Mouse (Mus musculus) lung, embryonic 15.5 days (tissue): ENCODE data around the gene Sertad4. TPM values are rescaled to one million over a fixed set of nuclear protein-coding genes. Genes with fewer than 3 reads are reported as not detected.
A peak's percentile ranks its signal among the peaks of the same experiment; 100 is the strongest.

ENCODE experiments used
- ATAC-seq: fragments of 200-750 bp; cut with Nextera tagmentation; 2 replicates; pipeline ENCODE4 v1.8.0; 2017; ENCODE audit warnings: moderate number of reproducible peaks, borderline replicate concordance; ENCODE audit not compliant: low FRiP score, low TSS enrichment; ENCODE audit errors: extremely low read depth
- H3K27ac ChIP-seq: fragments of 300-500 bp; sonication (generic); 2 replicates; pipeline ENCODE4 v1.5.1; 2015; ENCODE audit warnings: moderate library complexity, mild to moderate bottlenecking, inconsistent platforms
- H3K27me3 ChIP-seq: fragments of 300-500 bp; sonication (generic); 2 replicates; pipeline ENCODE4 v1.6.1; 2015; ENCODE audit warnings: inconsistent platforms
- H3K36me3 ChIP-seq: fragments of 300-500 bp; sonication (generic); 2 replicates; pipeline ENCODE4 v1.6.1; 2015; ENCODE audit warnings: inconsistent platforms
- H3K4me1 ChIP-seq: fragments of 300-500 bp; sonication (generic); 2 replicates; pipeline ENCODE4 v1.6.1; 2015; ENCODE audit warnings: inconsistent platforms
- H3K4me2 ChIP-seq: fragments of 300-500 bp; sonication (generic); 2 replicates; pipeline ENCODE4 v1.6.1; 2015; ENCODE audit warnings: inconsistent platforms, mild to moderate bottlenecking, moderate library complexity
- H3K4me3 ChIP-seq: fragments of 300-500 bp; sonication (generic); 2 replicates; pipeline ENCODE4 v1.5.1; 2015; ENCODE audit warnings: mild to moderate bottlenecking, inconsistent platforms
- H3K9ac ChIP-seq: fragments of 300-500 bp; sonication (generic); 2 replicates; pipeline ENCODE4 v1.6.1; 2015; ENCODE audit warnings: inconsistent platforms
- H3K9me3 ChIP-seq: fragments of 300-500 bp; sonication (generic); 2 replicates; pipeline ENCODE4 v1.6.1; 2016; ENCODE audit warnings: inconsistent platforms
- WGBS: fragments of 180-500 bp; shearing (Covaris S2); methylation state at CpG from one replicate; pipeline ENCODE4 v1.1.7; 2015; 5-methylcytosine and 5-hydroxymethylcytosine counted together
- polyA plus RNA-seq: library from polyadenylated mRNA; unstranded; fragments of >200 nt; fragmentation: Nextera tagmentation; extraction: Ambion mirVana; gene quantifications from 2 replicates; pipeline ENCODE4 v1.2.1, GENCODE M21; 2015

Gene Sertad4
- polyA plus RNA-seq, 1 experiment from 2014 or later: 18.9 TPM

- Histone ChIP-seq H3K36me3 (no peaks in the 10 kb centered on the region), H3K27ac (no peak overlapping the region), H3K9ac (no peak overlapping the region), H3K4me2 (no peak overlapping the region), H3K4me1 (no peaks in the 10 kb centered on the region), H3K27me3 (no peaks in the 10 kb centered on the region), H3K9me3 (no peaks in the 10 kb centered on the region), H3K4me3 (no peak overlapping the region)
- WGBS: 68% methylated on average over 3 of the region's 3 CpGs
- ATAC-seq: no peak
These were observed 8.9 kb upstream of the Sertad4 start for GRCm38 (mm10) chr1:192864440-192864839.

GRCm38 (mm10) chr1:192861305-192861960 is 5.9 kb upstream of the Sertad4 start:
- Histone ChIP-seq H3K4me3 (no peak overlapping the region), H3K27me3 (0 out of 2 replicates have a peak, but pooled peaks cover 7% of the 10 kb centered on the region), H3K4me2 (no peak overlapping the region), H3K4me1 (0 out of 2 replicates have a peak, but pooled peaks cover 2% of the 10 kb centered on the region), H3K27ac (no peak overlapping the region), H3K9ac (no peak overlapping the region), H3K9me3 (no peaks in the 10 kb centered on the region), H3K36me3 (no peaks in the 10 kb centered on the region)
- ATAC-seq: no peak
- WGBS: 76% methylated on average over 5 of the region's 5 CpGs

GRCm38 (mm10) chr1:192860273-192860672 is 4.7 kb upstream of the Sertad4 start:
- no peak overlapping the region for H3K9ac ChIP-seq
- ATAC-seq: no peak
- WGBS: 58% methylated on average over 6 of the region's 6 CpGs

GRCm38 (mm10) chr1:192857582-192857981 is 2.0 kb upstream of the Sertad4 start:
- WGBS: 82% methylated on average over 5 of the region's 5 CpGs
- peaks cover 14% of the 10 kb centered on the region for H3K27me3 ChIP-seq
- no peak overlapping the region for H3K4me3 ChIP-seq

More at GRCm38 (mm10) chr1:192860273-192860672, 4.7 kb upstream of the Sertad4 start:
- Histone ChIP-seq H3K27ac (no peak overlapping the region), H3K4me2 (no peak overlapping the region), H3K9me3 (no peaks in the 10 kb centered on the region), H3K4me3 (no peak overlapping the region), H3K4me1 (peaks cover 8% of the 10 kb centered on the region; the same call in 1 of the 2 replicates), H3K36me3 (no peaks in the 10 kb centered on the region), H3K27me3 (peaks cover 7% of the 10 kb centered on the region; the same call in 1 of the 2 replicates)

GRCm38 (mm10) chr1:192856931-192857330 is 1.4 kb upstream of the Sertad4 start:
- WGBS: 73% methylated on average over 6 of the region's 6 CpGs
- H3K9me3 ChIP-seq: no peaks in the 10 kb centered on the region
- H3K4me1 ChIP-seq: peaks cover 34% of the 10 kb centered on the region
- no peaks in the 10 kb centered on the region for H3K36me3 ChIP-seq
- H3K4me2 ChIP-seq: no peak overlapping the region
- ATAC-seq: no peak
- no peak overlapping the region for H3K9ac ChIP-seq
- no peak overlapping the region for H3K27ac ChIP-seq
- no peak overlapping the region for H3K4me3 ChIP-seq
- H3K27me3 ChIP-seq: peaks cover 14% of the 10 kb centered on the region

More at GRCm38 (mm10) chr1:192857582-192857981, 2.0 kb upstream of the Sertad4 start:
- H3K4me2 ChIP-seq: no peak overlapping the region
- peaks cover 28% of the 10 kb centered on the region for H3K4me1 ChIP-seq
- ATAC-seq: no peak
- no peak overlapping the region for H3K27ac ChIP-seq
- H3K36me3 ChIP-seq: no peaks in the 10 kb centered on the region
- no peaks in the 10 kb centered on the region for H3K9me3 ChIP-seq
- H3K9ac ChIP-seq: no peak overlapping the region

- WGBS: 25% methylated on average over 10 of the region's 10 CpGs
These were observed 855 bp upstream of the Sertad4 start for GRCm38 (mm10) chr1:192856411-192856810.

GRCm38 (mm10) chr1:192854819-192855271 is 711 bp downstream of the Sertad4 start:
- Histone ChIP-seq H3K27me3 (peaks cover 14% of the 10 kb centered on the region), H3K36me3 (no peaks in the 10 kb centered on the region), H3K9me3 (no peaks in the 10 kb centered on the region), H3K4me2 (peak overlapping the region; percentile 74), H3K4me1 (peaks cover 51% of the 10 kb centered on the region), H3K27ac (peak overlapping the region; percentile 96), H3K9ac (peak overlapping the region; percentile 75), H3K4me3 (peak overlapping the region; percentile 82)
- peak; percentile 67; the same call in 1 of the 2 replicates for ATAC-seq
- under 1% methylated on average over 25 of the region's 45 CpGs for WGBS

More at GRCm38 (mm10) chr1:192856411-192856810, 855 bp upstream of the Sertad4 start:
- H3K9me3 ChIP-seq: no peaks in the 10 kb centered on the region
- H3K4me1 ChIP-seq: peaks cover 39% of the 10 kb centered on the region
- peaks cover 14% of the 10 kb centered on the region for H3K27me3 ChIP-seq
- no peak for ATAC-seq
- no peak overlapping the region for H3K27ac ChIP-seq
- no peak overlapping the region for H3K4me3 ChIP-seq
- H3K9ac ChIP-seq: no peak overlapping the region
- 0 out of 2 replicates have a peak overlapping the region, but pooled peaks have one; percentile 74 for H3K4me2 ChIP-seq
- no peaks in the 10 kb centered on the region for H3K36me3 ChIP-seq

- Histone ChIP-seq H3K9ac (peak overlapping the region; percentile 75), H3K4me1 (peaks cover 56% of the 10 kb centered on the region), H3K4me3 (peak overlapping the region; percentile 82), H3K9me3 (no peaks in the 10 kb centered on the region), H3K27me3 (peaks cover 14% of the 10 kb centered on the region), H3K27ac (peak overlapping the region; percentile 96), H3K36me3 (peaks cover 6% of the 10 kb centered on the region), H3K4me2 (peak overlapping the region; percentile 74)
- 0 out of 2 replicates have a peak, but pooled peaks have one; percentile 2 for ATAC-seq
- WGBS: 5% methylated on average over 19 of the region's 19 CpGs
These were observed 1.4 kb downstream of the Sertad4 start for GRCm38 (mm10) chr1:192853988-192854818.

GRCm38 (mm10) chr1:192853429-192853828 is 2.1 kb downstream of the Sertad4 start:
- 38% methylated on average over 2 of the region's 2 CpGs for WGBS
- peak overlapping the region; percentile 82; the same call in 1 of the 2 replicates for H3K4me3 ChIP-seq
- peak overlapping the region; percentile 74 for H3K4me2 ChIP-seq

GRCm38 (mm10) chr1:192852047-192852446 is 3.5 kb downstream of the Sertad4 start:
- Histone ChIP-seq H3K36me3 (peaks cover 27% of the 10 kb centered on the region), H3K4me1 (peaks cover 56% of the 10 kb centered on the region), H3K4me3 (no peak overlapping the region), H3K4me2 (peak overlapping the region; percentile 28), H3K9ac (no peak overlapping the region), H3K27me3 (peaks cover 6% of the 10 kb centered on the region), H3K9me3 (no peaks in the 10 kb centered on the region), H3K27ac (peak overlapping the region; percentile 75)
- ATAC-seq: no peak

More at GRCm38 (mm10) chr1:192853429-192853828, 2.1 kb downstream of the Sertad4 start:
- peaks cover 13% of the 10 kb centered on the region for H3K36me3 ChIP-seq
- ATAC-seq: no peak
- H3K27ac ChIP-seq: no peak overlapping the region
- no peaks in the 10 kb centered on the region for H3K9me3 ChIP-seq
- H3K9ac ChIP-seq: no peak overlapping the region
- peaks cover 14% of the 10 kb centered on the region for H3K27me3 ChIP-seq
- peaks cover 56% of the 10 kb centered on the region for H3K4me1 ChIP-seq

- Histone ChIP-seq H3K4me3 (no peak overlapping the region), H3K9ac (no peak overlapping the region), H3K9me3 (no peaks in the 10 kb centered on the region), H3K27ac (peak overlapping the region; percentile 75), H3K4me1 (peaks cover 56% of the 10 kb centered on the region), H3K27me3 (peaks cover 6% of the 10 kb centered on the region), H3K36me3 (peaks cover 31% of the 10 kb centered on the region), H3K4me2 (peak overlapping the region; percentile 28)
- 6% methylated on average over 6 of the region's 6 CpGs for WGBS
- ATAC-seq: peak; percentile 27; the same call in 1 of the 2 replicates
These were observed 3.9 kb downstream of the Sertad4 start for GRCm38 (mm10) chr1:192851640-192852039.
